15 mouse cellular contexts compared by ENCODE assay signal in genomic region chr6:122872800-122873199, GRCm38 (mm10). TPM values are rescaled to one million over a fixed set of nuclear protein-coding genes. Genes with fewer than 3 reads are reported as not detected.
DNase-seq lines count a peak whose midpoint lies in the region.
"Had no signal": no experiment of that assay in that cellular context is flagged by ENCODE, and none has a peak within 500 bp of the region (broad histone marks: within the 10 kb centered on the region; RNA-seq: fewer than 3 reads in every experiment).

No protein-coding gene starts in this region.

- H3K9me3 ChIP-seq in forebrain, embryonic 10.5 days: no peaks in the 10 kb centered on the region
- H3K9me3 ChIP-seq: embryonic facial prominence, embryonic 13.5 days; hindbrain, embryonic 12.5 days; liver, embryonic 15.5 days had no signal

- H3K4me1 ChIP-seq in forebrain, embryonic 10.5 days: peaks cover 12% of the 10 kb centered on the region

- H3K4me3 ChIP-seq in forebrain, embryonic 10.5 days: no peak overlapping the region
- H3K4me3 ChIP-seq: embryonic facial prominence, embryonic 13.5 days; hindbrain, embryonic 12.5 days; liver, embryonic 15.5 days had no signal

- 97% methylated on average over 5 of the region's 5 CpGs for WGBS in forebrain, embryonic 10.5 days

- 0 out of 2 replicates have a peak, but pooled peaks cover 3% of the 10 kb centered on the region for H3K27me3 ChIP-seq in forebrain, embryonic 10.5 days (ENCODE audit: poor library complexity, severe bottlenecking)
- H3K27me3 ChIP-seq: embryonic facial prominence, embryonic 13.5 days; hindbrain, embryonic 12.5 days; liver, embryonic 15.5 days had no signal

- H3K27ac ChIP-seq in forebrain, embryonic 10.5 days: no peak overlapping the region
- H3K27ac ChIP-seq: embryonic facial prominence, embryonic 13.5 days; hindbrain, embryonic 12.5 days; kidney, postnatal 0 days had no signal

- peak; percentile 94 for DNase-seq in heart, adult 11 months
- no peak for DNase-seq in heart, postnatal 36 days
- DNase-seq in thymus, postnatal 14 days: peak; percentile 10
- DNase-seq in thymus, postnatal 4 days: no peak
- DNase-seq in monocyte, adult 2 months (ENCODE audit: low read depth in 1 of 2, low spot score in 2 of 2): peak; percentile 41 to 65
- DNase-seq in adrenal gland, adult 18-20 months (ENCODE audit: low spot score in 2 of 2): no peak
- no peak for DNase-seq in ovary, postnatal 36 days (ENCODE audit: low spot score)
- no peak for DNase-seq in forebrain, embryonic 10.5 days (ENCODE audit: extremely low spot score, low spot score)
- DNase-seq: cerebellum, adult 8-10 months; midbrain, embryonic 14.5 days had no signal

- intact Hi-C loops in heart, postnatal 36 days (cut with DNase I): loop anchor here (5.0 to 10.0 kb wide), 2 partner anchors 130 to 538 kb away; no protein-coding TSS in a partner anchor

- peaks cover 13% of the 10 kb centered on the region for H3K36me3 ChIP-seq in forebrain, embryonic 10.5 days (replicated peaks)
- H3K36me3 ChIP-seq: embryonic facial prominence, embryonic 13.5 days; hindbrain, embryonic 12.5 days had no signal

RNA-seq across cellular contexts. Expression of gene Necap1, which starts 1.5 kb away (rescaled TPM):
- 10 to 100 TPM; 19.9 to 20.4 TPM for total RNA-seq in heart, postnatal 36 days (2021)
- total RNA-seq in adrenal gland, adult 18-20 months (2021): 10 to 100 TPM; 59.3 to 59.4 TPM
- 51.1 and 52.6 TPM in 2 replicates for polyA plus RNA-seq in forebrain, embryonic 10.5 days (2016; fragmentation: Nextera tagmentation; extraction: Ambion mirVana)

RNA-seq across cellular contexts. Expression of gene C3ar1, which starts 16.8 kb away (rescaled TPM):
- 1 to 10 TPM; 3.0 to 5.0 TPM for total RNA-seq in heart, postnatal 36 days (2021)
- total RNA-seq in adrenal gland, adult 18-20 months (2021): 1 to 10 TPM; 2.4 to 5.5 TPM
- polyA plus RNA-seq in forebrain, embryonic 10.5 days (2016; fragmentation: Nextera tagmentation; extraction: Ambion mirVana): 0.89 and 1.1 TPM in 2 replicates

RNA-seq across cellular contexts. Expression of gene Clec4a1, which starts 48.8 kb away (rescaled TPM):
- 1 to 10 TPM; 5.4 to 6.5 TPM for total RNA-seq in heart, postnatal 36 days (2021)
- total RNA-seq in adrenal gland, adult 18-20 months (2021): 1 to 10 TPM; 2.5 to 4.6 TPM
- polyA plus RNA-seq in forebrain, embryonic 10.5 days (2016; fragmentation: Nextera tagmentation; extraction: Ambion mirVana): 0.58 and 0.68 TPM in 2 replicates
- polyA plus RNA-seq: C2C12 had no signal

RNA-seq across cellular contexts. Expression of gene Foxj2, which starts 53.1 kb away (rescaled TPM):
- 10 to 100 TPM; 33.4 to 34.7 TPM for total RNA-seq in heart, postnatal 36 days (2021)
- total RNA-seq in adrenal gland, adult 18-20 months (2021): 10 to 100 TPM; 17.1 TPM
- polyA plus RNA-seq in forebrain, embryonic 10.5 days (2016; fragmentation: Nextera tagmentation; extraction: Ambion mirVana): 2.2 and 2.3 TPM in 2 replicates

Comparison
In these comparisons a context has a peak if more than half of its experiments do, and no peak if none do; other contexts are left out.
1. DNase-seq: peak in heart, adult 11 months (single experiment), thymus, postnatal 14 days (single experiment) and monocyte, adult 2 months (2 of 2); none in heart, postnatal 36 days (0 of 2), thymus, postnatal 4 days (single experiment), adrenal gland, adult 18-20 months (0 of 2), ovary, postnatal 36 days (single experiment) and forebrain, embryonic 10.5 days (single experiment).